Comparison of ENCODE assay signal across 8 mouse cellular contexts in genomic region chr4:116555413-116556300, GRCm38 (mm10). TPM values are rescaled to one million over a fixed set of nuclear protein-coding genes. Genes with fewer than 3 reads are reported as not detected.
A peak's percentile ranks its signal among the peaks of the same experiment; 100 is the strongest.
DNase-seq lines count a peak whose midpoint lies in the region; ATAC-seq and TF ChIP-seq lines count a peak whose summit lies in the region.

Gene Tmem69 (minus strand): TSS chr4:116555936.

- WGBS in heart, embryonic 11.5 days (ENCODE audit: insufficient replicate concordance): 3% methylated on average over 23 of the region's 23 CpGs
- 5% methylated on average over 23 of the region's 23 CpGs for WGBS in kidney, embryonic 16.5 days
- WGBS in liver, adult 2 months: 2% methylated on average over 23 of the region's 23 CpGs

- H3K36me3 ChIP-seq in heart, embryonic 11.5 days (ENCODE audit: control insufficient read depth, insufficient read depth, low read length): 0 out of 2 replicates have a peak, but pooled peaks cover 2% of the 10 kb centered on the region
- H3K36me3 ChIP-seq in kidney, embryonic 16.5 days (ENCODE audit: insufficient read depth, low read length): peaks cover 8% of the 10 kb centered on the region; the same call in 1 of the 2 replicates
- H3K36me3 ChIP-seq in liver, adult 2 months (ENCODE audit: control insufficient read depth, insufficient read depth, low read length): peaks cover 7% of the 10 kb centered on the region; the same call in 1 of the 2 replicates
- peaks cover 8% of the 10 kb centered on the region for H3K36me3 ChIP-seq in myocyte (ENCODE audit: control insufficient read depth, insufficient read depth)
- H3K36me3 ChIP-seq in splenic B cell, adult 2 months (ENCODE audit: control insufficient read depth, insufficient read depth, low read length, poor library complexity, severe bottlenecking): peaks cover 4% of the 10 kb centered on the region; the same call in 1 of the 2 replicates

- H3K9ac ChIP-seq in heart, embryonic 11.5 days (ENCODE audit: low read depth, low read length): peak within 1 kb of the TSS; percentile 83
- H3K9ac ChIP-seq in kidney, embryonic 16.5 days (replicated peaks; ENCODE audit: low read length): peak within 1 kb of the TSS; percentile 97
- peak within 1 kb of the TSS; percentile 90 for H3K9ac ChIP-seq in liver, adult 2 months (ENCODE audit: low read depth, low read length)

- TF ChIP-seq POLR2A in bone marrow macrophage, adult 2 months (IDR thresholded peaks at IDR 0.05; ENCODE audit: borderline replicate concordance, low read depth, low read length): no peak
- TF ChIP-seq POLR2A in embryonic fibroblast, embryonic 13.5 days (IDR thresholded peaks at IDR 0.05; ENCODE audit: low read depth, low read length): peak; percentile 85
- no peak for TF ChIP-seq POLR2A in liver, adult 2 months (IDR thresholded peaks at IDR 0.05; ENCODE audit: extremely low read depth, insufficient read depth, low read length)
- peak; percentile 56 for TF ChIP-seq POLR2A in myocyte (IDR thresholded peaks at IDR 0.05; ENCODE audit: insufficient read length, low read depth)

- no peak for TF ChIP-seq CTCF in bone marrow macrophage, adult 2 months (IDR thresholded peaks at IDR 0.05; ENCODE audit: low read depth, low read length)
- no peak for TF ChIP-seq CTCF in embryonic fibroblast, embryonic 13.5 days (IDR thresholded peaks at IDR 0.05; ENCODE audit: borderline replicate concordance, insufficient read depth, low read length)
- no peak for TF ChIP-seq CTCF in liver, adult 2 months (IDR thresholded peaks at IDR 0.05; ENCODE audit: low read depth, low read length)

- H3K4me1 ChIP-seq in bone marrow macrophage, adult 2 months (ENCODE audit: control insufficient read depth, insufficient read depth, low read length): peaks cover 10% of the 10 kb centered on the region
- no peaks in the 10 kb centered on the region for H3K4me1 ChIP-seq in embryonic fibroblast, embryonic 13.5 days (ENCODE audit: control insufficient read depth, insufficient read depth, low read length)
- H3K4me1 ChIP-seq in heart, embryonic 11.5 days (ENCODE audit: control insufficient read depth, insufficient read depth, low read length): peaks cover 6% of the 10 kb centered on the region
- H3K4me1 ChIP-seq in kidney, embryonic 16.5 days (ENCODE audit: insufficient read depth, low read length): peaks cover 14% of the 10 kb centered on the region; the same call in 1 of the 2 replicates
- H3K4me1 ChIP-seq in liver, adult 2 months (ENCODE audit: control insufficient read depth, insufficient read depth, low read length): no peaks in the 10 kb centered on the region; the same call in 1 of the 2 replicates

- peak within 1 kb of the TSS; percentile 97 for H3K27ac ChIP-seq in bone marrow macrophage, adult 2 months (ENCODE audit: insufficient read depth, low read depth, low read length)
- H3K27ac ChIP-seq in embryonic fibroblast, embryonic 13.5 days (ENCODE audit: insufficient read depth, low read length): peak within 1 kb of the TSS; percentile 90
- peak within 1 kb of the TSS; percentile 91 for H3K27ac ChIP-seq in heart, embryonic 11.5 days (ENCODE audit: low read depth, low read length)
- peak within 1 kb of the TSS; percentile 98 for H3K27ac ChIP-seq in kidney, embryonic 16.5 days (ENCODE audit: low read length)
- peak within 1 kb of the TSS; percentile 93 for H3K27ac ChIP-seq in liver, adult 2 months (replicated peaks; ENCODE audit: insufficient read depth, low read depth, low read length)

- no peaks in the 10 kb centered on the region for H3K9me3 ChIP-seq in heart, embryonic 11.5 days (replicated peaks; ENCODE audit: control insufficient read depth, low read length)
- H3K9me3 ChIP-seq in kidney, embryonic 16.5 days (ENCODE audit: low read length): no peaks in the 10 kb centered on the region

- DNase-seq in B cell, adult 2 months: peak; percentile 85 to 87
- peak; percentile 82 for DNase-seq in liver, adult 2 months (ENCODE audit: extremely low read depth, low read depth, low spot score)
- DNase-seq in splenic B cell, adult 2 months (ENCODE audit: low read depth, low spot score): peak; percentile 76

- H3K79me2 ChIP-seq in liver, adult 2 months (ENCODE audit: control insufficient read depth, insufficient read depth, low read length): peaks cover 3% of the 10 kb centered on the region; the same call in 1 of the 2 replicates
- H3K79me2 ChIP-seq in myocyte (ENCODE audit: control insufficient read depth, insufficient read depth): peaks cover 43% of the 10 kb centered on the region

- H3K4me3 ChIP-seq in bone marrow macrophage, adult 2 months (ENCODE audit: insufficient read depth, low read length): peak within 1 kb of the TSS; percentile 92
- H3K4me3 ChIP-seq in embryonic fibroblast, embryonic 13.5 days (ENCODE audit: insufficient read depth, low read length): peak within 1 kb of the TSS; percentile 78
- H3K4me3 ChIP-seq in heart, embryonic 11.5 days (ENCODE audit: low read depth, low read length): peak within 1 kb of the TSS; percentile 70
- H3K4me3 ChIP-seq in kidney, embryonic 16.5 days (ENCODE audit: low read length): peak within 1 kb of the TSS; percentile 89
- H3K4me3 ChIP-seq in liver, adult 2 months (ENCODE audit: insufficient read depth, low read depth, low read length): peak within 1 kb of the TSS; percentile 73
- peak within 1 kb of the TSS; percentile 66 for H3K4me3 ChIP-seq in myocyte

- peak within 1 kb of the TSS; percentile 90 for H3K4me2 ChIP-seq in heart, embryonic 11.5 days
- H3K4me2 ChIP-seq in kidney, embryonic 16.5 days (replicated peaks; ENCODE audit: low read depth, low read length): peak within 1 kb of the TSS; percentile 83
- peak within 1 kb of the TSS; percentile 92 for H3K4me2 ChIP-seq in myocyte (ENCODE audit: low read depth)

- H3K27me3 ChIP-seq in heart, embryonic 11.5 days (ENCODE audit: control insufficient read depth, insufficient read depth, low read length): no peaks in the 10 kb centered on the region
- H3K27me3 ChIP-seq in kidney, embryonic 16.5 days (ENCODE audit: insufficient read depth, low read length): no peaks in the 10 kb centered on the region
- H3K27me3 ChIP-seq in liver, adult 2 months (ENCODE audit: control insufficient read depth, insufficient read depth, low read length): no peaks in the 10 kb centered on the region
- H3K27me3 ChIP-seq in myocyte (ENCODE audit: control insufficient read depth, insufficient read depth, insufficient read length): no peaks in the 10 kb centered on the region
- no peaks in the 10 kb centered on the region for H3K27me3 ChIP-seq in splenic B cell, adult 2 months (ENCODE audit: control insufficient read depth, insufficient read depth, low read length, poor library complexity, severe bottlenecking)

- peak within 1 kb of the TSS; percentile 46 for H3ac ChIP-seq in myocyte (ENCODE audit: control insufficient read depth, insufficient read length)

- ATAC-seq in heart, embryonic 11.5 days (replicated peaks; ENCODE audit: insufficient number of reproducible peaks, low FRiP score, low TSS enrichment): no peak
- ATAC-seq in kidney, embryonic 16.5 days (ENCODE audit: low FRiP score, low TSS enrichment): no peak

TF ChIP-seq in myocyte, 11 proteins besides CTCF, POLR2A, EP300 and RAD21:
- TF ChIP-seq POLR2AphosphoS2 (IDR thresholded peaks at IDR 0.05; ENCODE audit: insufficient read length, low read depth) (peak; percentile 73), MYOG (IDR thresholded peaks at IDR 0.05; ENCODE audit: control insufficient read depth in 1 of 3, insufficient read depth in 1 of 3, insufficient read length in 2 of 3, low read depth in 2 of 3) (no peak), TCF3 (IDR thresholded peaks at IDR 0.05; ENCODE audit: insufficient read length, low read depth) (no peak), MAX (IDR thresholded peaks at IDR 0.05; ENCODE audit: low read depth) (peak; percentile 45), E2F4 (IDR thresholded peaks at IDR 0.05; ENCODE audit: insufficient read depth) (no peak), TCF12 (IDR thresholded peaks at IDR 0.05; ENCODE audit: insufficient read depth, poor library complexity, severe bottlenecking) (no peak), MYOD1 (IDR thresholded peaks at IDR 0.05; ENCODE audit: control insufficient read depth in 1 of 3, insufficient read length in 2 of 3, low read depth in 2 of 3) (no peak), REST (IDR thresholded peaks at IDR 0.05; ENCODE audit: insufficient read depth, insufficient read length) (no peak), SRF (IDR thresholded peaks at IDR 0.05; ENCODE audit: control insufficient read depth, insufficient read length, low read depth) (peak; percentile 15), USF1 (IDR thresholded peaks at IDR 0.05; ENCODE audit: low read depth) (no peak), CEBPB (IDR thresholded peaks at IDR 0.05; ENCODE audit: insufficient read depth, poor library complexity, severe bottlenecking) (no peak)

RNA-seq across cellular contexts. Expression of gene Tmem69, which starts in this region (rescaled TPM):
- polyA plus RNA-seq in bone marrow macrophage, adult 2 months (2012; ENCODE audit: insufficient read depth, insufficient read length, missing spikeins): 16.7 and 18.5 TPM in 2 replicates
- 19.8 and 30.4 TPM in 2 replicates for polyA plus RNA-seq in embryonic fibroblast, embryonic 13.5 days (2011; ENCODE audit: insufficient read length, low read depth, missing spikeins)
- 26.4 and 33.3 TPM in 2 replicates for polyA plus RNA-seq in heart, embryonic 11.5 days (2014; fragmentation: Nextera tagmentation; extraction: Ambion mirVana)
- polyA plus RNA-seq in kidney, embryonic 16.5 days (2015; fragmentation: Nextera tagmentation; extraction: Ambion mirVana): 23.0 and 25.4 TPM in 2 replicates
- total RNA-seq in liver, adult 2 months (2014; rRNA removed): 6.8 and 9.8 TPM in 2 replicates
- polyA plus RNA-seq in liver, adult 2 months (2012; rRNA removed): 4.3 and 4.7 TPM in 2 replicates
- 17.0 TPM for polyA plus RNA-seq in myocyte (2012; fragmentation: generic; extraction: Trizol)

Comparison
In these comparisons a context has a peak if more than half of its experiments do, and no peak if none do; other contexts are left out.
1. POLR2A ChIP-seq: peak in embryonic fibroblast, embryonic 13.5 days (single experiment) and myocyte (single experiment); none in bone marrow macrophage, adult 2 months (single experiment) and liver, adult 2 months (single experiment).
2. Peak in every context shown above with its lines, with median percentiles within 50 percentile points of each other: DNase-seq, H3K27ac ChIP-seq, H3K4me3 ChIP-seq, H3K4me2 ChIP-seq and H3K9ac ChIP-seq.